Mouse (Mus musculus) bone marrow, adult 2 months (tissue): ENCODE data around the gene Cmtm6.

ENCODE experiments used
- CTCF ChIP-seq: fragments of 200-500 bp; IDR thresholded peaks from 2 replicates; pipeline ENCODE4 v1.5.1; 2011; ENCODE audit warnings: low read length, control low read depth; ENCODE audit not compliant: control insufficient read depth, insufficient read depth
- POLR2A ChIP-seq: fragments of 200-500 bp; IDR thresholded peaks from 2 replicates; pipeline ENCODE4 v1.6.1; 2011; ENCODE audit warnings: low read depth, mild to moderate bottlenecking, control low read depth, low read length, borderline replicate concordance; ENCODE audit not compliant: control insufficient read depth

DNA sequence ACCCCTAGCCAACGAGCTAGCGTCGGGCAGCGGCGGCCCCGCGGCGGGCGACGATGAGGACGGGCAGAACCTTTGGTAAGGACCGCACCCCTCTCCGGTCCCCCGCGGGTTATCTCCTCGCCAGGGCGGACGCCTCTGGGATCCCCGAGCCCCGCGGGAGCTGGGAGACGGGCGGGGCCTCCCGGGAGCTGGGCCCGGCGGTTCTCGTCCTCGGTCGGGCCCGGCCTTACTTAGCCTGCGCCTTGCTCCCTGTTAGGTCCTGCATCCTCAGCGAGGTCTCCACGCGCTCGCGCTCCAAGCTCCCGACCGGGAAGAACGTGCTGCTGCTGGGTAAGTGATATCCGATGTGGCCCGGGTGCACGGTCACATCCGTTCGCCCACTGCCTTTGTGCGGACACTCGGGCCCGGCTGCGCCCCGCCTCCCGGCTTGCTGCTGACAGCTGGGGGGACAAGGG, 41.9 kb upstream of the Cmtm6 start:
- no peak for TF ChIP-seq CTCF
- TF ChIP-seq POLR2A = no peak
